Mouse (Mus musculus) forebrain, embryonic 14.5 days (tissue): ENCODE data around the gene Arl15. TPM values are rescaled to one million over a fixed set of nuclear protein-coding genes. Genes with fewer than 3 reads are reported as not detected.

Experiments used
- ATAC-seq: fragments of 200-750 bp; cut with Nextera tagmentation; 2 replicates; pipeline ENCODE4 v1.8.0; 2017; ENCODE audit warnings: mild to moderate bottlenecking, moderate library complexity
- DNase-seq: peaks from one replicate; pipeline ENCODE4 v3.0.0-alpha.2; 2015; ENCODE audit warnings: low spot score
- H3K27ac ChIP-seq: fragments of 300-500 bp; sonication (generic); 2 replicates; pipeline ENCODE4 v1.5.1; 2014; ENCODE audit warnings: low read depth, mild to moderate bottlenecking, control low read depth, low read length, moderate library complexity
- H3K27me3 ChIP-seq: fragments of 300-500 bp; sonication (generic); replicated peaks from 2 replicates; pipeline ENCODE4 v1.6.1; 2014; ENCODE audit warnings: low read length, control low read depth, mixed read lengths; ENCODE audit not compliant: control insufficient read depth, insufficient read depth
- H3K36me3 ChIP-seq: fragments of 300-500 bp; sonication (generic); 2 replicates; pipeline ENCODE4 v1.6.1; 2014; ENCODE audit warnings: low read length, control low read depth; ENCODE audit not compliant: control insufficient read depth, insufficient read depth
- H3K4me1 ChIP-seq: fragments of 300-500 bp; sonication (generic); 2 replicates; pipeline ENCODE4 v1.6.1; 2014; ENCODE audit warnings: antibody characterized with exemption, low read length, control low read depth; ENCODE audit not compliant: control insufficient read depth, insufficient read depth
- H3K4me2 ChIP-seq: fragments of 300-500 bp; sonication (generic); 2 replicates; pipeline ENCODE4 v1.6.1; 2014; ENCODE audit warnings: mild to moderate bottlenecking, control low read depth, low read length
- H3K4me3 ChIP-seq: fragments of 300-500 bp; sonication (generic); 2 replicates; pipeline ENCODE4 v1.5.1; 2014; ENCODE audit warnings: low read depth, low read length, control low read depth
- H3K9ac ChIP-seq: fragments of 300-500 bp; sonication (generic); 2 replicates; pipeline ENCODE4 v1.6.1; 2014; ENCODE audit warnings: mild to moderate bottlenecking, low read length, control low read depth, moderate library complexity
- H3K9me3 ChIP-seq: fragments of 300-500 bp; sonication (generic); replicated peaks from 2 replicates; pipeline ENCODE4 v1.6.1; 2016; ENCODE audit warnings: low read length, control low read depth, mixed read lengths; ENCODE audit not compliant: control insufficient read depth
- WGBS: fragments of 180-500 bp; shearing (Covaris S2); extraction: QIAGEN DNeasy Blood & Tissue Kit; methylation state at CpG from one replicate; pipeline ENCODE4 v1.1.7; 2014; 5-methylcytosine and 5-hydroxymethylcytosine counted together
- polyA plus RNA-seq: library from polyadenylated mRNA; unstranded; fragments of >200 nt; fragmentation: Nextera tagmentation; extraction: Ambion mirVana; gene quantifications from 2 replicates; pipeline ENCODE4 v1.2.1, GENCODE M21; 2014

Gene Arl15
- polyA plus RNA-seq, 1 experiment from 2014 or later: 18.7 TPM

DNA sequence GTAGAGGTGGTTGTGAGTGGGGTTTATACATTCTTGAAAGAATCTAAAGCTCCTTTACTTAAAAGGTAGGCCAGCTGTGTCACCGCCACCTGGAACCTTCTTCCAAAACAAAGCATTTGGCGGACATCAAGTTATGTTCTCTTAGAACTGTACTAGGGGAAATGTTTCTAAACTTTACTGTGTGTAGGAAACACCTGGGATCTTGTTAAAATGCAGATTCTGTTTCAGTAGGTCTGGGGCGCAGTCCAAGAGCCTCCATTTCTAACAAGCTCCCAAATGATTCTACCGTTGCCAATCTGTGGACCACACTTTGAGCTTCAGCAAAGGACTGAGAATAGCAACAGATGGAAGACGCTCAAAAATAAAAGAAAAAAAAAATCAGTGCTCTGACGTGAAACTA, 405.4 kb downstream of the Arl15 start:
- Histone ChIP-seq H3K4me1 (peaks cover 3% of the 10 kb centered on the region; the same call in 1 of the 2 replicates), H3K9ac (no peak overlapping the region), H3K4me3 (no peak overlapping the region), H3K27ac (no peak overlapping the region), H3K36me3 (no peaks in the 10 kb centered on the region), H3K4me2 (no peak overlapping the region), H3K27me3 (no peaks in the 10 kb centered on the region), H3K9me3 (no peaks in the 10 kb centered on the region)
- ATAC-seq: no peak
- WGBS: 89% methylated on average over 6 of the region's 6 CpGs
- no peak for DNase-seq

DNA sequence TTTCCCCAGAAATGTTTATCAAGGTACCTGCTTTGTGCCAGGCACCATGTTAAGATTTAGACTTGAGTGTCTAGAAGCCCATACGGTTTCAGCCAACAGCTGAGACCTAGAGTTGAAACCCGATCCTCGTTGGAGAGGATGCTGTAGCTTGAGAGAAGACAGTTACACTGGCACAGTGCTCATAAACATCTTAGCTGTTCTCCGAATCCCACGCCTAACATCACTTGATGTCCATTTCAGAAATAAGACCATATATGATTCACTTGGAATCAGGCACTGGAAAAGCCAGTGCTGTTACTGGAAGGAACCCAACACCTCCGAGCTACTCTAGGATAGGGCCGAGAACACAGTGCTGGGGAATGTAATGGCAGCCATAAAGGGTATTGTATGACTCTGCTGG, 406.2 kb downstream of the Arl15 start:
- peaks cover 3% of the 10 kb centered on the region; the same call in 1 of the 2 replicates for H3K4me1 ChIP-seq
- no peaks in the 10 kb centered on the region for H3K36me3 ChIP-seq
- DNase-seq (no peak), ATAC-seq (no peak)
- WGBS: 92% methylated on average over 7 of the region's 7 CpGs
- H3K9me3 ChIP-seq: no peaks in the 10 kb centered on the region
- H3K27me3 ChIP-seq: no peaks in the 10 kb centered on the region
- H3K4me3 ChIP-seq: no peak overlapping the region
- H3K9ac ChIP-seq: no peak overlapping the region
- H3K27ac ChIP-seq: no peak overlapping the region
- no peak overlapping the region for H3K4me2 ChIP-seq

DNA sequence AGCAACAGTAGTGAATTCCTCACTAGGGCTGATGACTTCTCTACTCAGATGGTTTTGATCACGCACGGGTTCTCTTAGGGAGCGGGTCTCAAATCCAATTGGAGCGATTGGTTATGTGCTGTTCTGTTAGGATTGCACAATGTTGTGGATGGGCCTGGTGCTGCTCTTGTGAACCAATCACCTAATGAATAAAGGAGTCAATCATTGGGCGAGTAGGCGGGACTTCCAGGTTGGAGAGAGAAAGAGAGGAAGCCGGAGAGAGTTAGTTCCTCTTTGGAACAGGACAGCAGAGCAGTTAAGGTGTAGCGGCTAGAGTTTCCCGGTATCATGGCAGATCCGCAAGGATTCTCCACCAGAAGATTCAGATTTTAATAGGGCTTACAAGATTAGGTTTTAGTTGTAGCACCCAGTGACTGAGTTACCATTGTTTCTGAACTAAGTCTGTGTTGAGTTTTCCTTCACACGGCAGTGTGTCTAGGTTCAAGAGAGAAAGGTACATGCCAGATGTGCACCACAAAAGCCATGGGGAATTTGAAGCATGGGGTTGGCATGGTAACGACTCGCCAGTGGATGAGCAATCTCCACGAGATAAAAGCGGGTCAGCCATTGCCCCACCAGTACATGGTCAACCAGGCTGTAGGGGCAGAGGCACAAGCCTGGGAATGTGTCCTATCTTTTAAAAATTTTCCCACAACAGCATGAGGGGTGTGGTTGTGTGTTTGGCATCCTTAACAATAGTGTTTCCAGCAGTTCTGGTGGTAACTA, 408.7 kb downstream of the Arl15 start:
- Histone ChIP-seq H3K27me3 (no peaks in the 10 kb centered on the region), H3K9ac (no peak overlapping the region), H3K4me2 (no peak overlapping the region), H3K9me3 (no peaks in the 10 kb centered on the region), H3K4me1 (peaks cover 3% of the 10 kb centered on the region; the same call in 1 of the 2 replicates), H3K4me3 (no peak overlapping the region), H3K27ac (no peak overlapping the region), H3K36me3 (no peaks in the 10 kb centered on the region)
- WGBS: 91% methylated on average over 15 of the region's 15 CpGs
- no peak for DNase-seq
- no peak for ATAC-seq

Other genes with a start within 250 kb of the Arl15 start
- 12.1 and 12.2 TPM in 2 replicates for gene Snx18, start 175.9 kb upstream of the Arl15 start, polyA plus RNA-seq
- 1.1 TPM in 1 of 2 replicates, not detected in the other for gene Hspb3, start 130.8 kb upstream of the Arl15 start, polyA plus RNA-seq